Mouse (Mus musculus): Measurements from ENCODE around the gene Tead1. TPM values are rescaled to one million over a fixed set of nuclear protein-coding genes. Genes with fewer than 3 reads are reported as not detected.

Gene Tead1
- polyA plus RNA-seq, 1 experiment from 2014 or later = 2.1 TPM

DNA sequence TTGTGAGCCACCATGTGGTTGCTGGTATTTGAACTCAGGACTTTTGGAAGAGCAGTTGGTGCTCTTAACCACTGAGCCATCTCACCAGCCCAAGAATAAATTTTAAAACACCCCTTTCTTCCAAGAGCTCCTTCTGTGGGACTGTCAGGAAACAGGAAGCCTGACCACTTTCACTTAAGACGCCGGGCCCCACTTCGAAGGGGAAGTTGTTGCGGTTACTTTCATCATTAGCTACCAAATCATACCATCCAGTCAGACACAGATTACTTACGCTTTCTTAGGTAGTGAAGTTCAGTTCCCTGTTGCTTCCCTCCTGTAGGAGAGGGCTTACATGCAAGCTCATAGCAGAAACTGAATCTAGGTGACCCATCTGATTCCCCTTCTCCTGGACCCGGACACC lies 180.8 kb downstream of the Tead1 start:
- WGBS (ENCODE audit: insufficient replicate concordance) = 44% methylated on average over 6 of the region's 6 CpGs
- Histone ChIP-seq H3K36me3 (replicated peaks; ENCODE audit: insufficient read depth, low read length) (0 out of 2 replicates have a peak, but pooled peaks cover 2% of the 10 kb centered on the region), H3K4me1 (ENCODE audit: insufficient read depth) (peaks cover 5% of the 10 kb centered on the region), H3K9me3 (ENCODE audit: low read length) (no peaks in the 10 kb centered on the region), H3K27me3 (ENCODE audit: insufficient read depth, low read length) (no peaks in the 10 kb centered on the region), H3K4me2 (ENCODE audit: low read depth, low read length) (no peak overlapping the region), H3K27ac (ENCODE audit: low read depth) (no peak overlapping the region), H3K4me3 (ENCODE audit: low read depth, low read length) (no peak overlapping the region), H3K9ac (replicated peaks) (no peak overlapping the region)
- TF ChIP-seq CTCF (IDR thresholded peaks at IDR 0.05; ENCODE audit: low read depth) (no peak), EP300 (IDR thresholded peaks at IDR 0.05; ENCODE audit: low read depth) (no peak)
- ATAC-seq (no peak), DNase-seq (no peak)

DNA sequence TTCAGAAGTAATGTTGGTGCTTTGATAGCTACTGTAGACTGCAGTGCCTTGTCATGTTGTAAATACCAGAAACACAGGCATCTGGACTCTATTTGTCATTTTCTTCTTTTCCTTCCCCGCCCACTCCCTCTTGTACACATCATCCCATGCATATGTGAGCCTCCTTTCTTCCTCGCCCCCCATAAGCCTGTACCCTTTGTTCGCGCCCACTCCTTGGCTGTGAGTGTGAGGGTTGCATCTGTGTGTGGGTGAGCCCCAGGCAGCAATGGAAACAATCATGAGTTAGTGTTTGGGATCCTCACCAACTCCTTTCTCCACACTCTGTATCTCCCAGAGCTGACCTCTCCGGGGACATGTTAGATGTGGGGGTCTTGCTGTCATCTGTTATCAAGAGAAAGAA lies 183.0 kb downstream of the Tead1 start:
- no peak for TF ChIP-seq EP300 (IDR thresholded peaks at IDR 0.05; ENCODE audit: low read depth)
- no peak for TF ChIP-seq CTCF (IDR thresholded peaks at IDR 0.05; ENCODE audit: low read depth)
- Histone ChIP-seq H3K4me2 (ENCODE audit: low read depth, low read length) (no peak overlapping the region), H3K4me1 (ENCODE audit: insufficient read depth) (no peaks in the 10 kb centered on the region), H3K27ac (ENCODE audit: low read depth) (no peak overlapping the region), H3K36me3 (replicated peaks; ENCODE audit: insufficient read depth, low read length) (0 out of 2 replicates have a peak, but pooled peaks cover 2% of the 10 kb centered on the region), H3K9ac (replicated peaks) (no peak overlapping the region), H3K9me3 (ENCODE audit: low read length) (no peaks in the 10 kb centered on the region), H3K27me3 (ENCODE audit: insufficient read depth, low read length) (no peaks in the 10 kb centered on the region), H3K4me3 (ENCODE audit: low read depth, low read length) (no peak overlapping the region)
- WGBS (ENCODE audit: insufficient replicate concordance) = 82% methylated on average over 5 of the region's 5 CpGs
- DNase-seq (no peak), ATAC-seq (no peak)

DNA sequence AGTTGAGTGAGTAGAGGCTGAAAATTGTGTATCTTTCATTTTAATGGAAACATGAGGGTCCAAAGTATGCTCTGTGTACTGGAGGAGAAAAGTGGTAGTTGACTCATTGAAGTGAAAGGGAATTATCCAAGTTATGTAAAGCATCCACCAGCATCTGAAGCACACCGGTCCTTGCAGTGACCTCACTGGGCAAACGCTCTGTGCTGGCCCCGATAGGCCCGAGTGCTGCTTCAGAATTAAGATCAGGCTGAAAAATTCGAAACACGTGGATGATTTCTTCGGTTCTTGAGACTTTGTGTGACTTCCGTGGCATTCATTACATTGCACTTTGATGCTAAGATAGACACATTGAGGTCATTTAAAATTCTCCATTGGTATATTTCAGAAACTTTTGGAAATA lies 185.1 kb downstream of the Tead1 start:
- Histone ChIP-seq H3K27ac (ENCODE audit: low read depth) (no peak overlapping the region), H3K4me3 (ENCODE audit: low read depth, low read length) (no peak overlapping the region), H3K4me2 (ENCODE audit: low read depth, low read length) (no peak overlapping the region), H3K9ac (replicated peaks) (no peak overlapping the region), H3K36me3 (replicated peaks; ENCODE audit: insufficient read depth, low read length) (0 out of 2 replicates have a peak, but pooled peaks cover 2% of the 10 kb centered on the region), H3K4me1 (ENCODE audit: insufficient read depth) (no peaks in the 10 kb centered on the region), H3K9me3 (ENCODE audit: low read length) (no peaks in the 10 kb centered on the region), H3K27me3 (ENCODE audit: insufficient read depth, low read length) (no peaks in the 10 kb centered on the region)
- WGBS (ENCODE audit: insufficient replicate concordance) = 81% methylated on average over 8 of the region's 8 CpGs
- ATAC-seq (no peak), DNase-seq (no peak)
- TF ChIP-seq CTCF (IDR thresholded peaks at IDR 0.05; ENCODE audit: low read depth) (no peak), EP300 (IDR thresholded peaks at IDR 0.05; ENCODE audit: low read depth) (no peak)

DNA sequence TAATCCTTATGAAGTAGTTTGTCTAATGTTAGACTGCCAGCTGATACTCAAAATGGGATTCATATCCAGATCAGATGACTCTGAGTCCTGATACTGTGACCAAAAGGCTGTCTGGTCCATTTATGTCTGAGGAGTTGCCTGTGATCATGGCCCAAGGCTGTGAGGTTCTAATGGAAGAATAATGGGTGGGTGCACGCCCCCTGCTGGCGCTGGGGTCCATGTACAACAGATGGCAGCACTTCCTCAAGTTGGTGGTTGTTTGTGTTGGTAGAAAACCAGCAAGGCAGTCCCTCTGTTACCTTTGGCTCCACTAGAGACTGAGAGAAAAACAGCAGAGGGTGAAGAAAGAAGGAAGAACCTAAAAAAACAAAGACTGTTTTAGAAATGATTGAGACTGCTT lies 186.6 kb downstream of the Tead1 start:
- DNase-seq = peak; percentile 71
- Histone ChIP-seq H3K27me3 (ENCODE audit: insufficient read depth, low read length) (no peaks in the 10 kb centered on the region), H3K9me3 (ENCODE audit: low read length) (no peaks in the 10 kb centered on the region), H3K4me1 (ENCODE audit: insufficient read depth) (no peaks in the 10 kb centered on the region), H3K4me2 (ENCODE audit: low read depth, low read length) (no peak overlapping the region), H3K27ac (ENCODE audit: low read depth) (no peak overlapping the region), H3K9ac (replicated peaks) (no peak overlapping the region), H3K4me3 (ENCODE audit: low read depth, low read length) (no peak overlapping the region), H3K36me3 (replicated peaks; ENCODE audit: insufficient read depth, low read length) (0 out of 2 replicates have a peak, but pooled peaks cover 2% of the 10 kb centered on the region)
- TF ChIP-seq CTCF (IDR thresholded peaks at IDR 0.05; ENCODE audit: low read depth) (peak; percentile 81), EP300 (IDR thresholded peaks at IDR 0.05; ENCODE audit: low read depth) (no peak)
- 11% methylated on average over 2 of the region's 2 CpGs for WGBS (ENCODE audit: insufficient replicate concordance)
- ATAC-seq = no peak

DNA sequence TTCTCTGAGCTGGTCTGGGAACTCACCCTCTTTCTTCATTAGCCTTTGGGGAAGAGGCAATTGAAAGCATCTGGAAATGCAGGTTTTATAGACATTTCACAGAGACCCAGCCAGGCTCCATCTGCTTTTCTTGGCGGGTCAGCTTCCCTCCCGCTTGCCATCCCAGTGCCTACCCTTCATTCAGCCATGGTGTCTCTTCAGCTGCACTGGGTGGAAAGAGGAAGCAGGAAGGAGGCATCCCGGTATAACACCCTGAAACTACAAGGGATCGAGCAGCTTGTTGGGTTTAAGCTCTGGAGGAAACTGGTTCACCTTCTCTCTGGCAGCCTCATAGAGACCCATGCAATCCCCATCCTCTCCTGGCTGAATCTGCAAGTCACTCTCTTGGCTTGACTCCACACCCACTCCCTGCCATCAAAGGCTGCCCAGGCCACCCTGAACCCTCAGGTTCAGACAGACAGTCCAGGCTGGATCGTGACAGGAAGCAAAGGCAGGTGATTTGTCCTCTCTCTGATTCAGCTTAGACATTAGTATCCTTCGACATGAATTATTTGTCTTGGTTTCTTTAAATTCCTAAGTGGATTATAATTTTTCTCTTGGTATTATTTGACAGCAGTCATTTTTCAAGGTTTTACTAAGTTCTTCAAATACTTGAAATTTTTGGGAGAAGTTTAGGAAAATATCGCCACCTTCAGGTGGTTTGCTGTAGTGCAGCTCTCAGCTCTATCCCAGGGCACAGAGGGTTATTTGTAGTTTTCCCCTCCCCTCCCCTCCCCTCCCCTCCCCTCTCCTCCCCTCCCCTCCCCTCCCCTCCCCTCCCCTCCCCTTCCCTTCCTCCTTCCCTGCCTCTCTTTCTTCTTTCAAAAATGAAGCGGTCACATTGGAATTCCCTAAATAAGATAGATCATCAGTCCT lies 189.7 kb downstream of the Tead1 start:
- ATAC-seq (no peak), DNase-seq (peak; percentile 54)
- no peak overlapping the region for H3K4me3 ChIP-seq (ENCODE audit: low read depth, low read length)
- 45% methylated on average over 7 of the region's 8 CpGs for WGBS (ENCODE audit: insufficient replicate concordance)
- no peaks in the 10 kb centered on the region for H3K27me3 ChIP-seq (ENCODE audit: insufficient read depth, low read length)
- no peak overlapping the region for H3K4me2 ChIP-seq (ENCODE audit: low read depth, low read length)
- H3K36me3 ChIP-seq (replicated peaks; ENCODE audit: insufficient read depth, low read length) = no peaks in the 10 kb centered on the region
- no peaks in the 10 kb centered on the region for H3K9me3 ChIP-seq (ENCODE audit: low read length)
- no peaks in the 10 kb centered on the region for H3K4me1 ChIP-seq (ENCODE audit: insufficient read depth)
- H3K27ac ChIP-seq (ENCODE audit: low read depth) = no peak overlapping the region
- H3K9ac ChIP-seq (replicated peaks) = no peak overlapping the region
- TF ChIP-seq CTCF (IDR thresholded peaks at IDR 0.05; ENCODE audit: low read depth) (peak; percentile 56), EP300 (IDR thresholded peaks at IDR 0.05; ENCODE audit: low read depth) (no peak)

DNA sequence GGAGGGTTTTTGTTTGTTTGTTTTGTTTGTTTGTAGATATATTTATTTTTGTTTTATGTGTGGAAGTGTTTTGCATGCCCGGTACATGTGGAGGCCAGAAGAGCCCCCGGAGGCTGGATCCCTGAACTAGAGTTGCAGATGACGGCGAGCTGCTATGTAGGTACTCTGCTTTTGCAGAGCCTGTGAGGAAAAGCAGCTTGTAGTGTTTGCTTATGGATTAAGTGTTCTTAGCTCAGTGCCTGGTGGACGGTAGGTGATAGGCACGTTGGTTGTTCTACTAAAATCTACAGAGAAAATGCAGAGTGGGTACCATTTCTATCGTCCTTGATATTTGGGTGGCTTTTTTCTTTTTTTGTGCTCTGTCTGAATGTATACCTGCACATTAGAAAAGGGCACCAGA lies 192.6 kb downstream of the Tead1 start:
- no peak for TF ChIP-seq EP300 (IDR thresholded peaks at IDR 0.05; ENCODE audit: low read depth)
- DNase-seq (no peak), ATAC-seq (no peak)
- H3K36me3 ChIP-seq (replicated peaks; ENCODE audit: insufficient read depth, low read length) = 0 out of 2 replicates have a peak, but pooled peaks cover 2% of the 10 kb centered on the region
- no peak overlapping the region for H3K4me3 ChIP-seq (ENCODE audit: low read depth, low read length)
- no peak overlapping the region for H3K4me2 ChIP-seq (ENCODE audit: low read depth, low read length)
- H3K27ac ChIP-seq (ENCODE audit: low read depth) = no peak overlapping the region
- no peaks in the 10 kb centered on the region for H3K9me3 ChIP-seq (ENCODE audit: low read length)
- no peak overlapping the region for H3K9ac ChIP-seq (replicated peaks)
- WGBS (ENCODE audit: insufficient replicate concordance) = 80% methylated on average over 7 of the region's 7 CpGs
- no peaks in the 10 kb centered on the region for H3K4me1 ChIP-seq (ENCODE audit: insufficient read depth)
- no peaks in the 10 kb centered on the region for H3K27me3 ChIP-seq (ENCODE audit: insufficient read depth, low read length)

All from liver, postnatal 0 days (tissue).